Mouse (Mus musculus): ENCODE measurements around the gene Msl2. TPM values are rescaled to one million over a fixed set of nuclear protein-coding genes. Genes with fewer than 3 reads are reported as not detected.
A peak's percentile ranks its signal among the peaks of the same experiment; 100 is the strongest.

Gene Msl2
- polyA plus RNA-seq, 1 experiment from 2014 or later: 4.9 TPM

GRCm38 (mm10) chr9:101052691-101053090, 21.2 kb upstream of the Msl2 start:
- Histone ChIP-seq H3K4me1 (no peaks in the 10 kb centered on the region), H3K4me2 (no peak overlapping the region), H3K36me3 (no peaks in the 10 kb centered on the region), H3K4me3 (replicated peaks) (no peak overlapping the region), H3K9me3 (replicated peaks) (no peaks in the 10 kb centered on the region), H3K9ac (no peak overlapping the region), H3K27ac (no peak overlapping the region), H3K27me3 (no peaks in the 10 kb centered on the region)
- WGBS: 72% methylated on average over 6 of the region's 6 CpGs
- no peak for ATAC-seq (replicated peaks; ENCODE audit: low FRiP score)

GRCm38 (mm10) chr9:101053279-101053678, 20.6 kb upstream of the Msl2 start:
- Histone ChIP-seq H3K36me3 (no peaks in the 10 kb centered on the region), H3K27me3 (no peaks in the 10 kb centered on the region), H3K4me3 (replicated peaks) (no peak overlapping the region), H3K9me3 (replicated peaks) (no peaks in the 10 kb centered on the region), H3K9ac (no peak overlapping the region), H3K4me1 (no peaks in the 10 kb centered on the region), H3K27ac (no peak overlapping the region), H3K4me2 (no peak overlapping the region)
- ATAC-seq (replicated peaks; ENCODE audit: low FRiP score): no peak
- WGBS: 68% methylated on average over 14 of the region's 14 CpGs

- Histone ChIP-seq H3K27ac (no peak overlapping the region), H3K9me3 (replicated peaks) (no peaks in the 10 kb centered on the region), H3K27me3 (no peaks in the 10 kb centered on the region), H3K4me2 (no peak overlapping the region), H3K4me3 (replicated peaks) (no peak overlapping the region), H3K4me1 (no peaks in the 10 kb centered on the region), H3K36me3 (no peaks in the 10 kb centered on the region), H3K9ac (no peak overlapping the region)
- WGBS: 94% methylated on average over 4 of the region's 4 CpGs
- no peak for ATAC-seq (replicated peaks; ENCODE audit: low FRiP score)
Measured at GRCm38 (mm10) chr9:101057156-101057555, 16.7 kb upstream of the Msl2 start.

GRCm38 (mm10) chr9:101061035-101061434, 12.9 kb upstream of the Msl2 start:
- no peaks in the 10 kb centered on the region for H3K9me3 ChIP-seq (replicated peaks)
- H3K27me3 ChIP-seq: no peaks in the 10 kb centered on the region
- WGBS: 62% methylated on average over 11 of the region's 11 CpGs
- H3K4me3 ChIP-seq (replicated peaks): no peak overlapping the region
- H3K36me3 ChIP-seq: no peaks in the 10 kb centered on the region
- no peak overlapping the region for H3K9ac ChIP-seq
- H3K4me2 ChIP-seq: no peak overlapping the region
- H3K4me1 ChIP-seq: no peaks in the 10 kb centered on the region
- no peak overlapping the region for H3K27ac ChIP-seq
- no peak for ATAC-seq (replicated peaks; ENCODE audit: low FRiP score)

GRCm38 (mm10) chr9:101062253-101062780, 11.6 kb upstream of the Msl2 start:
- H3K4me1 ChIP-seq: no peaks in the 10 kb centered on the region
- no peak overlapping the region for H3K4me2 ChIP-seq
- ATAC-seq (replicated peaks; ENCODE audit: low FRiP score): no peak
- no peaks in the 10 kb centered on the region for H3K27me3 ChIP-seq
- no peak overlapping the region for H3K27ac ChIP-seq
- H3K36me3 ChIP-seq: no peaks in the 10 kb centered on the region
- WGBS: 50% methylated on average over 6 of the region's 6 CpGs
- H3K4me3 ChIP-seq (replicated peaks): no peak overlapping the region
- H3K9me3 ChIP-seq (replicated peaks): no peaks in the 10 kb centered on the region
- no peak overlapping the region for H3K9ac ChIP-seq

- Histone ChIP-seq H3K4me2 (no peak overlapping the region), H3K36me3 (no peaks in the 10 kb centered on the region), H3K27ac (no peak overlapping the region), H3K9me3 (replicated peaks) (no peaks in the 10 kb centered on the region), H3K9ac (no peak overlapping the region), H3K4me1 (no peaks in the 10 kb centered on the region), H3K4me3 (replicated peaks) (no peak overlapping the region), H3K27me3 (no peaks in the 10 kb centered on the region)
- WGBS: 83% methylated on average over 3 of the region's 3 CpGs
- no peak for ATAC-seq (replicated peaks; ENCODE audit: low FRiP score)
Measured at GRCm38 (mm10) chr9:101065076-101065602, 8.8 kb upstream of the Msl2 start.

- no peak overlapping the region for H3K27ac ChIP-seq
- no peak overlapping the region for H3K9ac ChIP-seq
- no peaks in the 10 kb centered on the region for H3K36me3 ChIP-seq
- no peaks in the 10 kb centered on the region for H3K9me3 ChIP-seq (replicated peaks)
- no peak overlapping the region for H3K4me2 ChIP-seq
- no peak overlapping the region for H3K4me3 ChIP-seq (replicated peaks)
- H3K27me3 ChIP-seq: no peaks in the 10 kb centered on the region
- H3K4me1 ChIP-seq: peaks cover 6% of the 10 kb centered on the region; the same call in 1 of the 2 replicates
- no peak for ATAC-seq (replicated peaks; ENCODE audit: low FRiP score)
- 94% methylated on average over 3 of the region's 3 CpGs for WGBS
Measured at GRCm38 (mm10) chr9:101069781-101070180, 4.1 kb upstream of the Msl2 start.

GRCm38 (mm10) chr9:101072506-101072905, 1.4 kb upstream of the Msl2 start:
- peaks cover 8% of the 10 kb centered on the region for H3K4me1 ChIP-seq
- no peak for ATAC-seq (replicated peaks; ENCODE audit: low FRiP score)
- H3K27me3 ChIP-seq: no peaks in the 10 kb centered on the region
- peak overlapping the region; percentile 78 for H3K4me2 ChIP-seq
- 50% methylated on average over 5 of the region's 5 CpGs for WGBS
- no peaks in the 10 kb centered on the region for H3K36me3 ChIP-seq
- no peak overlapping the region for H3K4me3 ChIP-seq (replicated peaks)
- no peak overlapping the region for H3K9ac ChIP-seq
- H3K27ac ChIP-seq: no peak overlapping the region
- H3K9me3 ChIP-seq (replicated peaks): no peaks in the 10 kb centered on the region

- Histone ChIP-seq H3K36me3 (no peaks in the 10 kb centered on the region), H3K4me3 (replicated peaks) (peak overlapping the region; percentile 98), H3K4me2 (peak overlapping the region; percentile 78), H3K4me1 (peaks cover 13% of the 10 kb centered on the region), H3K27ac (peak overlapping the region; percentile 95), H3K9ac (peak overlapping the region; percentile 73), H3K27me3 (no peaks in the 10 kb centered on the region), H3K9me3 (replicated peaks) (no peaks in the 10 kb centered on the region)
- ATAC-seq (replicated peaks; ENCODE audit: low FRiP score): peak; percentile 95
- 1% methylated on average over 57 of the region's 65 CpGs for WGBS
Measured at GRCm38 (mm10) chr9:101073041-101073986, 587 bp upstream of the Msl2 start.

GRCm38 (mm10) chr9:101074332-101075021, 576 bp downstream of the Msl2 start:
- Histone ChIP-seq H3K27ac (peak overlapping the region; percentile 100), H3K4me3 (replicated peaks) (peak overlapping the region; percentile 98), H3K4me1 (peaks cover 24% of the 10 kb centered on the region), H3K36me3 (no peaks in the 10 kb centered on the region), H3K4me2 (peak overlapping the region; percentile 77), H3K27me3 (no peaks in the 10 kb centered on the region), H3K9ac (peak overlapping the region; percentile 97), H3K9me3 (replicated peaks) (no peaks in the 10 kb centered on the region)
- peak; percentile 71 for ATAC-seq (replicated peaks; ENCODE audit: low FRiP score)
- under 1% methylated on average over 88 of the region's 100 CpGs for WGBS

GRCm38 (mm10) chr9:101075091-101075581, 1.2 kb downstream of the Msl2 start:
- Histone ChIP-seq H3K9ac (peak overlapping the region; percentile 97), H3K27ac (peak overlapping the region; percentile 100), H3K27me3 (no peaks in the 10 kb centered on the region), H3K4me2 (peak overlapping the region; percentile 77), H3K9me3 (replicated peaks) (no peaks in the 10 kb centered on the region), H3K36me3 (no peaks in the 10 kb centered on the region), H3K4me3 (replicated peaks) (peak overlapping the region; percentile 98), H3K4me1 (peaks cover 27% of the 10 kb centered on the region)
- under 1% methylated on average over 25 of the region's 25 CpGs for WGBS
- no peak for ATAC-seq (replicated peaks; ENCODE audit: low FRiP score)

All from kidney, embryonic 15.5 days (tissue).